Mouse (Mus musculus): ENCODE measurements at regions not wholly inside any gene's neighbourhood (a gene's known extent, or its start where the extent isn't known, plus 50 kb on each side); places are given as distances from the start of the nearest gene placed in this dataset.

GRCm38 (mm10) chr10:66694549-66695285 lies 401.2 kb upstream of the Jmjd1c start:
- TF ChIP-seq GATA1 (IDR thresholded peaks at IDR 0.05; ENCODE audit: borderline replicate concordance, low read length) (no peak), FLI1 (IDR thresholded peaks at IDR 0.05; ENCODE audit: low read length) (no peak)
